Mouse (Mus musculus): Measurements from ENCODE around the gene Arntl2.

- TF ChIP-seq GATA1 (IDR thresholded peaks at IDR 0.05; ENCODE audit: low read length): no peak
- TF ChIP-seq TAL1 (IDR thresholded peaks at IDR 0.05; ENCODE audit: low read length): no peak
Observed at GRCm38 (mm10) chr6:146809991-146810390, 14.1 kb downstream of the Arntl2 start.
